Mouse (Mus musculus): Measurements from ENCODE around the gene Cdk2ap2.
"Not testable (repeated sequence)": the region's sequence is repeated elsewhere in the genome, so short reads cannot be mapped to it uniquely, and the experiment has no call there.

Gene Cdk2ap2

DNA sequence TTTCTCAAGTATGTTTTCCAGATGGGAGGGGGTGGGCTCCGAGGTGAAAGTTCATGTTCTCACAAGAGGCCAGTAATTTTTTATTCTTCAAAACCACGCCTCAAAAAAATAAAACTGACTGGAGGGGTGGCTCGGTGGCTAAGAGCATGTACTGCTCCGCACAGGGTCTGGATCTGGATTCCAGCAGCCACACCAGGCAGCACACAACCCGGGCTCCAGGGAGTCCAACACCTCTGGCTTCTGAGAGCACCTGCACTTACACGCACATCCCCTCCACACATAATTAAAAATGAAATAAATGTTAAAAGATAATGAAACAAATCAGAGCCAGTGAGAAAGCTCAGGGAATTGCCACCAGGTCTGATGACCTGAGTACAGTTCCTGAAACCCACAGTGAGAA lies 30.7 kb upstream of the Cdk2ap2 start:
- in situ Hi-C loops (cut with MboI; ENCODE audit: low sequenced_read_pairs) = no loop called here

- in situ Hi-C loops (cut with MboI; ENCODE audit: low sequenced_read_pairs) = no loop called here
Observed at GRCm38 (mm10) chr19:4066877-4067276, 30.1 kb upstream of the Cdk2ap2 start.

- in situ Hi-C loops (cut with MboI; ENCODE audit: low sequenced_read_pairs) = not testable (repeated sequence)
Observed at GRCm38 (mm10) chr19:4068242-4068641, 28.7 kb upstream of the Cdk2ap2 start.

- in situ Hi-C loops (cut with MboI; ENCODE audit: low sequenced_read_pairs) = no loop called here
Observed at GRCm38 (mm10) chr19:4068717-4069410, 28.1 kb upstream of the Cdk2ap2 start.

- in situ Hi-C loops (cut with MboI; ENCODE audit: low sequenced_read_pairs) = no loop called here
Observed at GRCm38 (mm10) chr19:4070311-4070710, 26.7 kb upstream of the Cdk2ap2 start.

- in situ Hi-C loops (cut with MboI; ENCODE audit: low sequenced_read_pairs) = no loop called here
Observed at GRCm38 (mm10) chr19:4070756-4071155, 26.2 kb upstream of the Cdk2ap2 start.

DNA sequence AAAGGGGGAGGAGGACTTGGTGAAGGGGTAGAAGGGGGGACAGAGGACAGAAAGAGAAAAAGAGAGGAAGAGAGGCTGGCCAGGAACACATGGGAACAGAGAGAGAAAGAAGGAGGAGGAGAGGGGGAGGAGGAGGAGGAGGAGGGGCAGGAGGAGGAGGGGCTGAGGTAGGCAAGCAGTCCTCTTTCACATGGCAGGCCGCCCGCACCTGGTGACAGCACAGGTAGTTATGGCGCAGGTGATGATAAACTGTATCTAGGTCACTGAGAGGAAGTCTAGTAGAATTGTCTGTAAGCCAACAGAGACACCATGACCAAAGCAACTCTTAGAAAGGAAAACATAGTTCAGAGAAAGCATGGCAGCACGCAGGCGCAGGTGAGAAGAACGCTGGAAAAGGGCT lies 25.6 kb upstream of the Cdk2ap2 start:
- in situ Hi-C loops (cut with MboI; ENCODE audit: low sequenced_read_pairs) = no loop called here

- in situ Hi-C loops (cut with MboI; ENCODE audit: low sequenced_read_pairs) = no loop called here
Observed at GRCm38 (mm10) chr19:4072706-4073424, 24.1 kb upstream of the Cdk2ap2 start.

DNA sequence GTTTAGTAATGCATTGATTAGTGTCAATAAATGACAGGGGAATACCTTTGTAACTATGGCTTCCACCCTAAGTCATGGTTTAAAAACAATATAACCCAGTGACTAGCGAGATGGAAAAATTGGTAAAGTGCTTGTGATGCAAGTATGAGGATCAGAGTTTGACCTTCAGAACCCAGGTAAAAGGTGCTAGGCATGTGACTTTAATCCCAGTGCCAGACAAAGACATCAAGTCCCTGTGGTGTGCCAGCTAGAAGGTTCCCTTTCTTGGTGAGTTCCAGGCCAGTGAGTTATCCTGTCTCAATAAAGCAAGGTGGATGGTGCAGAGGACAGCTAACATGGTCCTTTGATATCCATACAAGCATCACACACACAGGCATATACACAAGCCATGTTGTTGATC lies 21.5 kb upstream of the Cdk2ap2 start:
- in situ Hi-C loops (cut with MboI; ENCODE audit: low sequenced_read_pairs) = no loop called here

DNA sequence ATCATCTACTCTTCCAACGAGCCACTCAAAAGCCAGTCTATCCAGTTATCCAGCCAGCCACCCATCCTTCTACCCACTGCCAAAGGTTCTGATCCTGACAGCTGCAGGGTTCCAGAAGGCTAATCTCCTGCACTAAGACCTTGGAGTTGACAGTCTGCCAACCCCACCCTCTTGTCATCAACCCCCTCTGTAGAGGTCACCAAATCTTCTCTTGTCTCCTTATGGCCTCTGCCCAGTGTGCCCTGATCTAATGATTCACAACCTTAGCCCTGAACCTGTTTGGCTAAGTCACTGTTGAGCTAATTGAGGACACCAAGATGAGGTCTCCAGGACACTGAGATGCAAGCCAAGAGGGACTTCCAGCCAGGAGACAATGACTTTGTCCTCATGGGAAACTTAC lies 17.4 kb upstream of the Cdk2ap2 start:
- in situ Hi-C loops (cut with MboI; ENCODE audit: low sequenced_read_pairs) = no loop called here

DNA sequence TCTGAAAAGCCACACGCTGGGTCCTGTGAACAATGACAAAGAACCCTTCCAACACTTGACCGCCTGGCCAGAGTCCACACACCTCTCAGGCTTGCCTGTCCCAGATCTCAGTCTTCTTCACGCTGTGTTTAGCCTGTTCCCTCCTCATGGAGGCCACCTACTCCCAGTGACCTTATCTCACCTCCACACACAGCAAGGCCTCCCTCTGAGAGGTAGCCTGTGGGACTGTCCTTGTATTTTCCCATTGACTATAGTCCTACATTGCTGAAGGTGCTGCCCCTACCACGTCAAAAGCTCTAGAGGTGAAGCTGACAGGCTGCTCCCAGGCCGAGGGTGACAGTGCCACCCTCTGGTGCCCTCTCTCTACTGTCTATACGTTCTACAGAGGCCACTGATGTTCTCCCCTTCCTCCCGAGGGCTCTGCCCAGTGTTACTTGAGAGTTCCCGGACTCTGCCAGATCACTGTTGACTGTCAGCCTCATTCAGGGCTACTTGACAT lies 16.4 kb upstream of the Cdk2ap2 start:
- in situ Hi-C loops (cut with MboI; ENCODE audit: low sequenced_read_pairs) = no loop called here

DNA sequence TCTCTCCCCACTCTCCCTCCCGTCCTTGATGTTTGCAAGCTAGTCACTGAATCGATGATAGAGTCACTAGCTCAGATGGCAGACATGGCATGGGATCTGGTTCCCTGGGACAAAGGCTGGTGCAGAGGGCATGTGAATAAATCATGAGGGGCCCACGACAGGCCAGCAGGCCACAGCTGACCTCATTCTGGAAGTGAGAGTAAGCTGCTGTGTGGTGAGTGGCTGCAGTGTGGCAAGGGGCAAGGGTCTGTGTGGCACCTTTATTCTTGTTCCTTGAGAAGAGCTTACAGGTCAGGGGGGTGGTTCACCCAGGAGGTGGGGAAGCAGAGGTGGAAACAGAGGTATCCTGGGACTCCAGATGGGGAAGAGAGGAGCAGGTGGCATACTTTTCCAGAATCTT lies 15.6 kb upstream of the Cdk2ap2 start, which contains the start of gene Cabp2:
Cabp2 (plus strand) TSS at position 185 of the 400 bp plus-strand sequence.
- in situ Hi-C loops (cut with MboI; ENCODE audit: low sequenced_read_pairs) = no loop called here

- in situ Hi-C loops (cut with MboI; ENCODE audit: low sequenced_read_pairs) = no loop called here
Observed at GRCm38 (mm10) chr19:4082219-4082965, 14.6 kb upstream of the Cdk2ap2 start.

- in situ Hi-C loops (cut with MboI; ENCODE audit: low sequenced_read_pairs) = no loop called here
Observed at GRCm38 (mm10) chr19:4083316-4083715, 13.7 kb upstream of the Cdk2ap2 start.

DNA sequence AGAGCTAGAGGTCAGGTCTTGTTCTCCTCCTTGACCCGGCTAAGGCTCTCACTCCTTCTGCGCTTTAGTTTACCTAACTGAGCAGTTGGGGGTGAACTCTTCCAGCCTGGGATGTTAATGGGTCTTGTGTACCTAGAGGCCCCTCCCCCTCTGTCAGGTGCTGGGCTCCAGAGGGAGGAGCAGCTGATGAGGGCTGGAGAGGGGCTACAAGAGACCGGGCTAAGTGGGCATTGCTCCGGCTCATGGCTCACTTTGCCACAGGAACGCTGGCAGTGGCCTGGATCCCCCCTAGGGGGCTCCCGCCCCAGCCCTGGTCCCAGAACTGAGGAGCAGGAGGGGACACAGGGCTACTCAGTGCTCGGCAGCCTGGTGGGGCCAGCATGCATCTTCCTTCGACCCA lies 13.2 kb upstream of the Cdk2ap2 start:
- in situ Hi-C loops (cut with MboI; ENCODE audit: low sequenced_read_pairs) = no loop called here

GRCm38 (mm10) chr19:4084984-4085383 lies 12.0 kb upstream of the Cdk2ap2 start:
- in situ Hi-C loops (cut with MboI; ENCODE audit: low sequenced_read_pairs) = no loop called here

- in situ Hi-C loops (cut with MboI; ENCODE audit: low sequenced_read_pairs) = no loop called here
Observed at GRCm38 (mm10) chr19:4086156-4086555, 10.8 kb upstream of the Cdk2ap2 start.

- in situ Hi-C loops (cut with MboI; ENCODE audit: low sequenced_read_pairs) = no loop called here
Observed at GRCm38 (mm10) chr19:4087090-4087489, 9.9 kb upstream of the Cdk2ap2 start.

GRCm38 (mm10) chr19:4088146-4088545 lies 8.8 kb upstream of the Cdk2ap2 start:
- in situ Hi-C loops (cut with MboI; ENCODE audit: low sequenced_read_pairs) = no loop called here

DNA sequence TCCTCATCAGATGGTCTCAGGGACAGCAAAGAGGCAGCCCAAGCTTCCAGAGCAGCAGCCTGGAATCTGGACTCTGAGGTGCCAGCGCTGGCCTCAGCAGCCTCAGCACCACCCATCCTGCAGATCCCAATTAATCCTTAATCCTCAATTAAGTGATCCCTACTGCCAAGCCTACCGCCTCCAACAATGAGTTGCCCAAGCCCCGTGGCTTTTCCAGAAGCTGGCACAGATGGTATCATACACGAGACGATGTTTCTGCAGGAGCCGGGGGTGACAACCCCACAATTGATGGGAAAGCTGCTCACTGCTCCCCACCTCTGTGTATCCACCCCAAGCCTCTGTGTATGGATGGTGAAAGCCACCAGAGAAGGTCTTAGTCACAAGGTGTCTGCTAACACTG lies 7.9 kb upstream of the Cdk2ap2 start:
- in situ Hi-C loops (cut with MboI; ENCODE audit: low sequenced_read_pairs) = no loop called here

GRCm38 (mm10) chr19:4090446-4090845 lies 6.5 kb upstream of the Cdk2ap2 start:
- in situ Hi-C loops (cut with MboI; ENCODE audit: low sequenced_read_pairs) = no loop called here

GRCm38 (mm10) chr19:4091383-4091782 lies 5.6 kb upstream of the Cdk2ap2 start:
- in situ Hi-C loops (cut with MboI; ENCODE audit: low sequenced_read_pairs) = no loop called here

Data from CH12F3 (cell line).